Mouse (Mus musculus) limb, embryonic 13.5 days (tissue): ENCODE results near the gene Zfhx3. TPM values are rescaled to one million over a fixed set of nuclear protein-coding genes. Genes with fewer than 3 reads are reported as not detected.
A peak's percentile ranks its signal among the peaks of the same experiment; 100 is the strongest.

Experiments
- ATAC-seq: fragments of 200-750 bp; cut with Nextera tagmentation; 2 replicates; pipeline ENCODE4 v1.8.0; 2017; ENCODE audit warnings: low read depth, moderate number of reproducible peaks, moderate TSS enrichment; ENCODE audit not compliant: low FRiP score
- H3K27ac ChIP-seq: fragments of 300-500 bp; sonication (generic); 2 replicates; pipeline ENCODE4 v1.5.1; 2015; ENCODE audit warnings: inconsistent platforms, mild to moderate bottlenecking, moderate library complexity
- H3K27me3 ChIP-seq: fragments of 300-500 bp; sonication (generic); 2 replicates; pipeline ENCODE4 v1.6.1; 2015; ENCODE audit warnings: mild to moderate bottlenecking, inconsistent platforms
- H3K36me3 ChIP-seq: fragments of 300-500 bp; sonication (generic); 2 replicates; pipeline ENCODE4 v1.6.1; 2015; ENCODE audit warnings: inconsistent platforms, mild to moderate bottlenecking, moderate library complexity
- H3K4me1 ChIP-seq: fragments of 300-500 bp; sonication (generic); 2 replicates; pipeline ENCODE4 v1.6.1; 2015; ENCODE audit warnings: inconsistent platforms
- H3K4me2 ChIP-seq: fragments of 300-500 bp; sonication (generic); replicated peaks from 2 replicates; pipeline ENCODE4 v1.6.1; 2015; ENCODE audit warnings: inconsistent platforms, mild to moderate bottlenecking, moderate library complexity
- H3K4me3 ChIP-seq: fragments of 300-500 bp; sonication (generic); 2 replicates; pipeline ENCODE4 v1.5.1; 2015; ENCODE audit warnings: moderate library complexity, mild to moderate bottlenecking, inconsistent platforms
- H3K9ac ChIP-seq: fragments of 300-500 bp; sonication (generic); 2 replicates; pipeline ENCODE4 v1.6.1; 2015; ENCODE audit warnings: mild to moderate bottlenecking, inconsistent platforms
- H3K9me3 ChIP-seq: fragments of 300-500 bp; sonication (generic); 2 replicates; pipeline ENCODE4 v1.6.1; 2016; ENCODE audit warnings: inconsistent platforms
- WGBS: fragments of 180-500 bp; shearing (Covaris S2); methylation state at CpG from one replicate; pipeline ENCODE4 v1.1.7; 2015; 5-methylcytosine and 5-hydroxymethylcytosine counted together
- polyA plus RNA-seq: library from polyadenylated mRNA; unstranded; fragments of >200 nt; fragmentation: Nextera tagmentation; extraction: Ambion mirVana; gene quantifications from 2 replicates; pipeline ENCODE4 v1.2.1, GENCODE M21; 2015

Gene Zfhx3
- polyA plus RNA-seq, 1 experiment from 2014 or later: 44.1 TPM

- WGBS: 72% methylated on average over 13 of the region's 13 CpGs
- no peak overlapping the region for H3K9ac ChIP-seq
- 0 out of 2 replicates have a peak, but pooled peaks cover 5% of the 10 kb centered on the region for H3K4me1 ChIP-seq
- H3K9me3 ChIP-seq: no peaks in the 10 kb centered on the region
- no peak for ATAC-seq
- no peaks in the 10 kb centered on the region for H3K27me3 ChIP-seq
- no peak overlapping the region for H3K27ac ChIP-seq
- H3K4me2 ChIP-seq: no peak overlapping the region
- H3K36me3 ChIP-seq: no peaks in the 10 kb centered on the region
- no peak overlapping the region for H3K4me3 ChIP-seq
These were observed 275.9 kb downstream of the Zfhx3 start for GRCm38 (mm10) chr8:108218171-108218840.

DNA sequence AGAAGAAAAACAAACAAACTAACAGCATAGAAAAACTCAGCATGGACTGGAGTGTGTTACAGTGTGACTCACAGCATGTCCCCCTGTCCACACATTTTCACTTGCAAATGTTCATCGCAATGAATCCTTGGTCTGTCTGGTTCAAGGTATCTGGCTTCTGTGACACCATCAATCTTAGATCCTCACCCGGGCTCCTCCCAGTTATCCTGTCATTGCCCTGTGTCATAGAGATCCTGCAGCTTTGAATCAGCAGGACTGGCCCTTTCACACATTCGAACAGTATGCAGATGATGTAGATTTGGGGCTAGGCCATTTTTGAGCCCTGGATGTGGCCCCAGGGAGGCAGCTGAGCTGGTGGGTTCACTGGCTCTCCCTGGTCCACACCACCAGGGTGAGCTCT lies 278.1 kb downstream of the Zfhx3 start:
- no peak for ATAC-seq
- H3K9me3 ChIP-seq: no peaks in the 10 kb centered on the region

GRCm38 (mm10) chr8:108222091-108222490 lies 279.6 kb downstream of the Zfhx3 start:
- no peak overlapping the region for H3K4me2 ChIP-seq
- no peaks in the 10 kb centered on the region for H3K27me3 ChIP-seq
- 63% methylated on average over 2 of the region's 2 CpGs for WGBS
- 0 out of 2 replicates have a peak, but pooled peaks cover 3% of the 10 kb centered on the region for H3K9me3 ChIP-seq
- no peak overlapping the region for H3K4me3 ChIP-seq
- ATAC-seq: no peak
- no peak overlapping the region for H3K27ac ChIP-seq
- H3K9ac ChIP-seq: no peak overlapping the region
- H3K36me3 ChIP-seq: no peaks in the 10 kb centered on the region
- 0 out of 2 replicates have a peak, but pooled peaks cover 5% of the 10 kb centered on the region for H3K4me1 ChIP-seq

More for the DNA sequence above, 278.1 kb downstream of the Zfhx3 start:
- H3K9ac ChIP-seq: no peak overlapping the region
- no peak overlapping the region for H3K4me2 ChIP-seq
- WGBS: 70% methylated on average over 3 of the region's 3 CpGs
- H3K4me1 ChIP-seq: 0 out of 2 replicates have a peak, but pooled peaks cover 5% of the 10 kb centered on the region
- no peak overlapping the region for H3K27ac ChIP-seq
- H3K36me3 ChIP-seq: no peaks in the 10 kb centered on the region
- no peaks in the 10 kb centered on the region for H3K27me3 ChIP-seq
- no peak overlapping the region for H3K4me3 ChIP-seq

DNA sequence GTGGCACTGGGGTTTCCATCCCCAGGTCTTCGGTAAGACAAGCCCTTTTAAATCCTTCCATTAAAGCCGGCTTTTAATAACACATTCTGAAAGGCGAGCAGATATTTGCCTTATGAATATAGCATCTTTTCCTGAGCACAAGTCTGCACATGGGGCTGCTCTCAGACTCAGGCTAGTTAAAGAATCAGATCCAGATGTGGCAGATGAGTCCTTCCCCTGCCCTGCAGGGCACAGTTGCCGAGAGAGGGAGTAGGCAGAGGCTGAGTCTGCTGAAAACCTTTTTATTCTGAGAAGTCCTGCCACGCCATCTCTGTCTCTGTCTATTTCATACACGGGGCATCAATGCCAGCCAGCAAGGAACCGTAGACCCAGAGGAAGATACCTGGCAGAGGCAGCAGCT lies 289.9 kb downstream of the Zfhx3 start:
- H3K27ac ChIP-seq: peak overlapping the region; percentile 58; the same call in 1 of the 2 replicates
- WGBS: 31% methylated on average over 7 of the region's 7 CpGs

DNA sequence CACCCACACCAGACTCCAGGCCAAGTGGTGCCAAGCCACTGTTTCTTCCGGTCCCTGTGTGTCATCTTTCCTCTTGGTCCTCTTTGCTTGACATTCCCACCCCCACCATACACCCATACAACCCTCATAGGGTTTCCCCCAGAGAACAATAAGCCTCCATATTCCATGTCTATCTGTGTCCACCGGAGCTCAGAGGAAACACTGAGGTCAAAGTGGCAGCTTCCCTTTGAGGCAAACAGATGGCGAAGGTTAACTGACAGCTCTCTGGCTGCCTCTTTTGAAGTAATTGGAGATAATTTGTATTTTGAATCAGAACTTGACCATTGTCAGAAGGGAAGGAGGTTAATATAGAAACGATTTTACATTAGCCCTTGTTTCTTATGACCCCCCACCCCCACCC lies 292.0 kb downstream of the Zfhx3 start:
- no peaks in the 10 kb centered on the region for H3K9me3 ChIP-seq
- no peak overlapping the region for H3K9ac ChIP-seq
- peaks cover 33% of the 10 kb centered on the region for H3K4me1 ChIP-seq
- no peaks in the 10 kb centered on the region for H3K27me3 ChIP-seq
- ATAC-seq: no peak
- H3K4me2 ChIP-seq: no peak overlapping the region
- H3K27ac ChIP-seq: no peak overlapping the region
- no peaks in the 10 kb centered on the region for H3K36me3 ChIP-seq
- WGBS: 46% methylated on average over 4 of the region's 4 CpGs
- no peak overlapping the region for H3K4me3 ChIP-seq

More for the DNA sequence above, 289.9 kb downstream of the Zfhx3 start:
- Histone ChIP-seq H3K27me3 (no peaks in the 10 kb centered on the region), H3K4me3 (no peak overlapping the region), H3K4me2 (0 out of 2 replicates have a peak overlapping the region, but pooled peaks have one; percentile 14), H3K4me1 (peaks cover 33% of the 10 kb centered on the region), H3K9ac (no peak overlapping the region), H3K36me3 (no peaks in the 10 kb centered on the region), H3K9me3 (no peaks in the 10 kb centered on the region)
- ATAC-seq: no peak

DNA sequence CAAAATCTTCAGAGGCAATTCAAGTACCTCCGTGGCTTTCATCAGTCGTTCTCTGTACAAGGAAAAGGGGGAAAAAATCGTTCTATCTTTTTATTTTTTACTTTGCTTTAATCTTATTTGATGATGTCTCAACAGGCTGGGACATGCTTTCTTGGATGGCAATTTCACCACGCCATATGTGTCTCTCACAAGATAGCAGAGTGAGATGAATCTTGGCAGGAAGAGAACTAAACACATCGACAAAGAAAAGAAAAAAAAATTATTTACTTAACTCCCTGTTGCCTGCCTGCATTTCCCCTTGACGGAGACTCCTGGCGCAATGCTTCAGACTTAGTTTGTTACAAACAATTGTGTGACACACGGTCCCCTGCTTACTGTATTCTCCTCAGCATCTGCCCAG lies 294.3 kb downstream of the Zfhx3 start:
- WGBS: 75% methylated on average over 8 of the region's 8 CpGs
- Histone ChIP-seq H3K27me3 (peaks cover 4% of the 10 kb centered on the region; the same call in 1 of the 2 replicates), H3K4me1 (peaks cover 40% of the 10 kb centered on the region), H3K9ac (no peak overlapping the region), H3K36me3 (no peaks in the 10 kb centered on the region), H3K9me3 (no peaks in the 10 kb centered on the region), H3K4me2 (no peak overlapping the region), H3K4me3 (no peak overlapping the region), H3K27ac (no peak overlapping the region)
- no peak for ATAC-seq

DNA sequence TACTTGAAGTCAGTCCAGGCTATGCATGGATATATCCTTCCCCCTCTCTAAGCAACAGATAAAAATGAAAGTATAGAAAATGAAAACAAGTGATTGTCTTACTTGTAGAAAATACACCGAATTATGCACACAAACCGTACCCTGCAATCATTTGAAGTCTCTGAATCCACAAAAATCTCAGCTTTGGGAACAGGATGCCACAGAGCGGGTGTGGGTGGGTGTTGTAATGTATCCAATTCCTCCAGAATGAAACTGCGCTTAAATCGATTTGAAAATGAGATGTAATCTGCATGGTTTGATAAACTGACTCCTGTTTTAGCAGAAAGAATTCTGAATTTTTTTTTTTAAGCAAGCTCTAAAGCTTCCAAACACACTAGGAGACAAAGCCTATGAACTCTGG lies 297.1 kb downstream of the Zfhx3 start:
- Histone ChIP-seq H3K9ac (no peak overlapping the region), H3K4me2 (no peak overlapping the region), H3K4me1 (peaks cover 20% of the 10 kb centered on the region), H3K9me3 (no peaks in the 10 kb centered on the region), H3K27me3 (peaks cover 4% of the 10 kb centered on the region; the same call in 1 of the 2 replicates), H3K27ac (no peak overlapping the region), H3K4me3 (no peak overlapping the region), H3K36me3 (no peaks in the 10 kb centered on the region)
- WGBS: 90% methylated on average over 5 of the region's 5 CpGs
- no peak for ATAC-seq

GRCm38 (mm10) chr8:108241041-108241690 lies 298.7 kb downstream of the Zfhx3 start:
- Histone ChIP-seq H3K36me3 (no peaks in the 10 kb centered on the region), H3K27me3 (peaks cover 4% of the 10 kb centered on the region; the same call in 1 of the 2 replicates), H3K4me2 (peak overlapping the region; percentile 51), H3K9me3 (no peaks in the 10 kb centered on the region), H3K27ac (no peak overlapping the region), H3K4me3 (peak overlapping the region; percentile 17), H3K4me1 (peaks cover 23% of the 10 kb centered on the region), H3K9ac (0 out of 2 replicates have a peak overlapping the region, but pooled peaks have one; percentile 13)
- ATAC-seq: no peak
- 32% methylated on average over 19 of the region's 19 CpGs for WGBS

GRCm38 (mm10) chr8:108243270-108243669 lies 300.8 kb downstream of the Zfhx3 start:
- H3K27me3 ChIP-seq: peaks cover 8% of the 10 kb centered on the region; the same call in 1 of the 2 replicates
- H3K4me3 ChIP-seq: no peak overlapping the region
- no peak overlapping the region for H3K27ac ChIP-seq
- no peaks in the 10 kb centered on the region for H3K9me3 ChIP-seq
- no peaks in the 10 kb centered on the region for H3K36me3 ChIP-seq
- 9% methylated on average over 9 of the region's 9 CpGs for WGBS
- peaks cover 39% of the 10 kb centered on the region for H3K4me1 ChIP-seq
- ATAC-seq: no peak
- H3K4me2 ChIP-seq: peak overlapping the region; percentile 25
- H3K9ac ChIP-seq: no peak overlapping the region

- 67% methylated on average over 17 of the region's 17 CpGs for WGBS
- ATAC-seq: no peak
- Histone ChIP-seq H3K4me1 (peaks cover 39% of the 10 kb centered on the region), H3K9ac (no peak overlapping the region), H3K27ac (no peak overlapping the region), H3K27me3 (peaks cover 8% of the 10 kb centered on the region; the same call in 1 of the 2 replicates), H3K4me3 (no peak overlapping the region), H3K36me3 (no peaks in the 10 kb centered on the region), H3K9me3 (no peaks in the 10 kb centered on the region), H3K4me2 (no peak overlapping the region)
These were observed 302.4 kb downstream of the Zfhx3 start for GRCm38 (mm10) chr8:108244636-108245494.

DNA sequence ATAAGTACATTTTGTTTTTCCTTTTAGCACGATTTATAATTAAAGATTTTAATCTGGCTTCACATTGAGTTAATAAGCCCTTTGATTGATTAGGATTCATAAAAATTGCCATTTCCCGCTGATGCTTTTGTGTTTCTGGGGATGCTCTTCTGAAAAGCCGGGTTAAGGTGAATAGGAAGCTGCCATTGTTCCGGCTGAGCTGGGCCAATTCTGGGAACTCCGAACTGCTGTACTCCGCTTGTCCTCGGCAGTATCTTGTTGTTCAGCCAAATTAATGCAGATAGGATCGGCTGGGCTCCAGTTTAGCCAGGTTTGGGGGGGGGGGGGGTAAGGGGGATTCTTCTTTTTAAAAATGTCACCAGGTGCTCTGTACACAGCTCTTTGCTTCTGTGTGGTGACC lies 303.1 kb downstream of the Zfhx3 start:
- H3K9ac ChIP-seq: no peak overlapping the region
- H3K4me1 ChIP-seq: peaks cover 39% of the 10 kb centered on the region
- no peak for ATAC-seq
- no peak overlapping the region for H3K4me3 ChIP-seq
- no peak overlapping the region for H3K4me2 ChIP-seq
- no peaks in the 10 kb centered on the region for H3K9me3 ChIP-seq
- WGBS: 75% methylated on average over 8 of the region's 8 CpGs
- H3K27me3 ChIP-seq: peaks cover 8% of the 10 kb centered on the region; the same call in 1 of the 2 replicates
- H3K36me3 ChIP-seq: no peaks in the 10 kb centered on the region
- no peak overlapping the region for H3K27ac ChIP-seq
